Mouse (Mus musculus): Measurements from ENCODE around the gene Cyp2d10.
A peak's percentile ranks its signal among the peaks of the same experiment; 100 is the strongest.
"Not testable (repeated sequence)": the region's sequence is repeated elsewhere in the genome, so short reads cannot be mapped to it uniquely, and the experiment has no call there.

Gene Cyp2d10

GRCm38 (mm10) chr15:82406981-82407380, at the start of gene Cyp2d10:
TSS of gene Cyp2d10 (minus strand) at chr15:82407195.
- DNase-seq (ENCODE audit: low read depth) = no peak

DNA sequence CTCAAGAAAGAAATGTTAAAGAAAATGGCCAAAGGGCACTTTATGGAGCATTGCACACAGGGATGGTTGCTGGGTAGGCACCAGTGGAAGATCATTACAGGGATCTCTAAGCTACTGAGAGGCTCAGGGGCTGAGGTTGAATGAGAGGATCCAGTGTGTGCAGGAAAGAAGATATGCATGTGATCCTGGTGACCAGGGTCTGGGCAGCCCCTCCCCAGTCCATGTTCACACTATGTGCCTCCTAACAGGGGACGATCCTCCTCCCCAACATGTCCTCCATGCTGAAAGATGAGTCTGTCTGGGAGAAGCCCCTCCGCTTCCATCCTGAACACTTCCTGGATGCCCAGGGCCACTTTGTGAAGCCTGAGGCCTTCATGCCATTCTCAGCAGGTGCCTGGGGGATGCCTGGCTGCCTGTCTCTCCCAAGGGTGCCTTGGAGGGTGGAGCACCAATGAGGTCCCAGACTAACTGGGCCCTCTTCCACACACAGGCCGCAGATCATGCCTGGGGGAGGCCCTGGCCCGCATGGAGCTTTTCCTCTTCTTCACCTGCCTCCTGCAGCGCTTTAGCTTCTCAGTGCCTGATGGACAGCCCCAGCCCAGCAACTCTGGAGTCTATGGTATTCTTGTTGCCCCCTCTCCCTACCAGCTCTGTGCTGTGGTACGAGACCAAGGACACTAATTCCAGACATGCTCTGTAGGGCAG, 49.2 kb upstream of the Cyp2d10 start:
- DNase-seq (ENCODE audit: low read depth) = not testable (repeated sequence)

GRCm38 (mm10) chr15:82453501-82453900, 46.5 kb upstream of the Cyp2d10 start:
- DNase-seq (ENCODE audit: low read depth) = not testable (repeated sequence)

GRCm38 (mm10) chr15:82452133-82452532, 45.1 kb upstream of the Cyp2d10 start:
- not testable (repeated sequence) for DNase-seq (ENCODE audit: low read depth)

DNA sequence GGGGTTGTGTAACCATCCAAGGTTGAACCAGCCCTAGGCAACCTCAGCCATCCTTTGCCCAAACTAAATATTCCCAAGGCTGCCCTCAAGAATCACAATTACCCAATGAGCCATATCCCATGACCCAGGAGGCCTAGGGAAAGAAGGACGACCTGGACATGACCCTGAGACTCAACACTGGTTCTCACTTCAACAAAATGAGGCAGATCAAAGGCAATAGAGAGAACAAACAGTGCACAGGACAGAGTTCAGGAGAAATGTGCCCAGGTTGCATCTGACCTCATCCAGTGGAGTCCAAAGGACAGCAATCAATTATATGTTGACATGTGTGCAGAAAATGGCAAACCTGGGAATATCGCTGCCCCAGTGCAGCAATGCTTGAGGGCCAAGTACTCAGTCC, 43.0 kb upstream of the Cyp2d10 start:
- not testable (repeated sequence) for DNase-seq (ENCODE audit: low read depth)

GRCm38 (mm10) chr15:82445196-82445595, 38.2 kb upstream of the Cyp2d10 start:
- DNase-seq (ENCODE audit: low read depth) = no peak

DNA sequence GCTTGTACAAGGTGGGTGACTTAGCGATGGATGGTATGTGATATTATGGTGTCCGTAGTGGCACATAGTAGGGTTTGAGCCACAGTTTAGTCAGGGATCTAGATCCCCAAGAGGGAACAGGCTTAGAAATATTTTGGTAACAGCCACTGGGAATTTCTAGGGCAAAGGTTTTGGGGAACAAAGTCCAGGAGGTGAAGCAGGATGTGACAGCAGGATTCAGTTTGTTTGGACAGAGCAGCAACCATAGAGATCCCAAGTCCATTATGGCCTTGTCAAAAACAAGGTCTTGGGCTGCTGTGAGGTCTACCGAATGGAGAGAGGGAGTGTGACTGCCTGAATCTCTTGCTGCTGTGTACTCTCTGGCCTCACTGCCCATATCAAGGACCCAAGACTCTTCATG, 36.7 kb upstream of the Cyp2d10 start:
- DNase-seq (ENCODE audit: low read depth) = no peak

GRCm38 (mm10) chr15:82437975-82438617, 31.1 kb upstream of the Cyp2d10 start:
- no peak for DNase-seq (ENCODE audit: low read depth)

DNA sequence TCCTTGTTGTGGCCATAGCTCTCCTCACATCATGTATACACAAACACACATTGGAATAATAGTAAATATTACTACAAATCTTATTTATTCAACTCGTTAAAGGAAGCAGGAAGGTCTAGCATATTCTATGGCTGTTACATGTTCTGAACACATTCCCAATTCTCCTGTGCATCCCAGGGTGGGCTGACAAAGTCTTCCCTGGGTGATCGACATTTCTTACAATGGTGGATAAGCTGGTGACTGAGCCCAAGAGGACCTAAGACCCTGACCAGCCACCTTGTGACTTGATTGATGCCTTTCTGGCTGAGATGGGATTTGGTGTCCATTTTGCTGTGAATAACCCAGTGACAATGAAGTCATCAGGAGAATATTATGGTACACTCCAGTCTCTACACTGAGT, 28.6 kb upstream of the Cyp2d10 start:
- no peak for DNase-seq (ENCODE audit: low read depth)

DNA sequence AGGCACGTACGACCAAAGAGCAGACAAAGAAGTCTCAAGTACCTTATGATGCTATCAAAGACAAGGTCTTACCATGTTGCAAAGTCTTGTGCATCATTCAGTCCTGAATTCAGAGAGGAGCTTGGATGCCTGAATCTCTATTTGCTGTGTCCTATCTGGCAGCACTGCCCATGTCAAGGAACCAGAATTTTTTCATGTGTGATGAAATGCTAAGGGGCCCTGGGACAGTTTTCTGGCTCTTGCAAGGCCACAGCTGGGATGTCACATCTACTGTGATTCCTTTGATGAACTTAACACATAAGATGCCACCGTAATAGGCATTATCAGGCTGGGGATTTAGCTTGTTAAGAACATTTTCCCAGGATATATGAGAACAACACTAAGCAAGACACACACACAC, 28.0 kb upstream of the Cyp2d10 start:
- DNase-seq (ENCODE audit: low read depth) = no peak

DNA sequence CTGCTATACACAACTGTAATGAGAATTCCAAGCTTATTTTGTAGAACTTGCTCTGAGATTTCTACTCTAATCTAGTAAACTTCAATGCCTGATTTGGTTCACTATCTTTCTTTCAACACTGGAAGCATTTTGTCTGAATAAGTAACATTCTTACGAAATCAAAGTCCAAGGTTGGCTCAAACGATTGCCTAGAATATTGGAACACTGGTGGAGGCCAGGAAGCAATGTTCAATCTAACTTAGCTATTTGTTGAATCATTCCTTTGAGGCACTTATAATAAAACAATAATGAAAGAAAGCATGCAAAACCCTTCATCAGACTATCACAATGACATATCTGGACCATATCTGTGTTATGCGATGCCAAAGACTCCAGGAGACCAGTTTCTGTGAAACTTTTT, 27.5 kb upstream of the Cyp2d10 start:
- no peak for DNase-seq (ENCODE audit: low read depth)

- no peak for DNase-seq (ENCODE audit: low read depth)
Measured at GRCm38 (mm10) chr15:82433621-82434020, 26.6 kb upstream of the Cyp2d10 start.

DNA sequence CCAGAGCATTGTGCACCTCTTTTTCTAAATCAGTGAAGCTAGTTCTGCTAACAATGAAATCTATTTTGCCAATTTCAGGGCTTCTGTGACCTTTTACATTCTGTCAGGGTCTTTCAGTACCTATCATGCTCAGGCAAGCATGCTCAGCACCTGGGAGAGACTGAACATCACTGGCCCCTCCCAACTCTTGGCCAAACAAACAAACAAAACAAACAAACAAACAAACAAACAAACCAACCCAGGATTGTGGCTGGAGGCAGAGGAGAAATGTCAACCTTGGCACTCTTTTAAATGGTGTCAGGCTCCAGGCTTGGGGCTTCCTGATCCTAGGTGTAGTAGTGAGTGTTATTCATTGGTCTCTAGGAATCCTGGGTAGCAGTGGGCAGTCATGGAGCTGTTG, 26.1 kb upstream of the Cyp2d10 start, which contains the start of gene Cyp2d9:
TSS of gene Cyp2d9 (plus strand) at position 301 of the 400 bp plus-strand sequence.
- DNase-seq (ENCODE audit: low read depth) = no peak

DNA sequence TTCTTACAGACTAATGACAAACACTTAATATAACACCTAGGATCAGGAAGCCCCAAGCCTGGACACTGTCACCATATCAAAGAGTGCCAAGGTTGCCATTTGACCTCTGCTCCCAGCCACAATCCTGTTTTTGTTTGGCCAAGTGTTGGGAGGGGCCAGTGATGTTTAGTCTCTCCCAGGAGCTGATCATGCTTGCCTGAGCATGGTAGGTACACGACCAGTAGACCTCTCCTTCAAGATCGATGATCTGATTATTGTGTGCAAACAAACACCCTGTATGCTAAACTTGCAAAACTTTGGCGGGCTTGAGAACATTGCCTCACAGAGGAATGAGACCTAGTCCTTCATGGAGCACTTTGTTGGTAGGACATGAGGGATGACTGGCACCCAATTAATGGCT, 16.5 kb upstream of the Cyp2d10 start:
- DNase-seq (ENCODE audit: low read depth) = no peak

DNA sequence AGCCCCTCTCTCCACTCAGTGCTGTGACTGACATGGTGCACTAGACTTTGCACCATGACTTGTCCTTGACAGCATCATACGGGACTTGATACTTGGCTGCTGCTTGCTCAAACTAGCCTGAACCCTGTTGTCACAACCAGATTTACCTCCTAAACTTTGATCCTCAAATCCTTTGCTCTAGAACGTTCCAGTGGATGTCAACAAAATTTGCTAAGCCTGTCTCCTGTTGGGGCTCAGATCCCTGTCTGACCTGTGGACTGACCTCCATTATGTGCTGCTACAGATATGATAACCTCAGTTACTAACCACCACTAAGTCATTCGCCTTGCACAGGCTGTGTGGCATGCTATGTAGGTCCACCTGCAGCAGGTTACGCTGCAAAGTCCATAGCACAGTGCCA, 15.9 kb upstream of the Cyp2d10 start:
- no peak for DNase-seq (ENCODE audit: low read depth)

- no peak for DNase-seq (ENCODE audit: low read depth)
Measured at GRCm38 (mm10) chr15:82418616-82419015, 11.6 kb upstream of the Cyp2d10 start.

- DNase-seq (ENCODE audit: low read depth) = peak; percentile 17
Measured at GRCm38 (mm10) chr15:82416797-82417789, 10.1 kb upstream of the Cyp2d10 start.

DNA sequence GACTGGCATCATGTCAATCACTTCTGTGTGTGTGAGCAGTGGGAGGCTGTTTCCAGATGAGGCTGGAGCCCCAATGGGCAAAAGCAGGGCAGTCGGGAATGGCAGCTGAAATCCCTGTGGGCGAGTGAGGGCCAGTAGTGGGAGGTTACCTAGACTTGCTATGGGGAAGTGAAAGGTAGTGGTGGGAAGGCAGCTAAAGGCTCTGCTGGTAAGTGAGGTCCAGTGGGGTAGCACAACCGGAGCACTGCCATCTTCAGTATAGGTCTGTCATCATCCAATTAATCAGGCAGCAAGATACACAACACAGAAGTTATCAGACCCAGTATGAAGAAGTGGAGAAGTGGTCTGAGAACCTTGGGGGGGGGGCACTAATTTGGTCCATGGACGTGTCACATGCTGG, 541 bp upstream of the Cyp2d10 start:
- DNase-seq (ENCODE audit: low read depth) = no peak

DNA sequence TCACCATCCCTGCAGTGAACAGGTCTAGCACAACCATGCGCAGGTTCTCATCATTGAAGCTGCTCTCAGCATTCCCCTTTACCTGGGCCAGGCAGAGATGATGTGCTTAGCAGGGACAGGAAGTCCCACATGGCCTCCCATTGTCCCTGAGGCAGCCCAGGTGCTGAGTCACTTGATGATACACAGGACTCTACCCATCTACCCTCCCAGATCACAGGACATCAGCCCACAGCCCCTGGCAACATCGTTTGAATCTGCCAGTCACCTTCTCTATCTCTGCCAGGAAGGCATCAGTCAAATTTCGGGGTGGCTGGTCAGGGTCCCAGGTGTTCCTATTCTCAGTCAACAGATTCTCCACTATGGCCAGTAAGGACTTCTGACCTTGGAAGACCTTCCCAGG, 2.8 kb downstream of the Cyp2d10 start:
- DNase-seq (ENCODE audit: low read depth) = no peak

- DNase-seq (ENCODE audit: low read depth) = no peak
Measured at GRCm38 (mm10) chr15:82403606-82404005, 3.4 kb downstream of the Cyp2d10 start.

DNA sequence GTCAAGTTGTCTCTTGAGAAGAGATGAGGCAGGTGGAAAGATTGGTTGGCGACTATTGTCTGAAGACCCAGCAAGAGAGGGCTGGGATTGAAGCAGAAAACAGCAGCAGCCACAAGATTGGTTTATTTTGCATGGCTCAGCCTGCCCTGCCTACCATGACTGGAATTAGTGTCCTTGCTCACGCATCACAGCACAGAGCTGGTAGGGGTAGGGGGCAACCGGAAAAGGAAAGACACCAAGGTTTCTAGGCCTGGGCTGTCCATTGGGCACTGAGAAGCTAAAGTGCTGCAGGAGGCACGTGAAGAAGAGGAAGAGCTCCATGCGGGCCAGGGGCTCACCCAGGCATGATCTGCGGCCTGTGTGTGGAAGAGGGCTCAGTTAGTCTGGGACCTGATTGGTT, 4.3 kb downstream of the Cyp2d10 start:
- no peak for DNase-seq (ENCODE audit: low read depth)

DNA sequence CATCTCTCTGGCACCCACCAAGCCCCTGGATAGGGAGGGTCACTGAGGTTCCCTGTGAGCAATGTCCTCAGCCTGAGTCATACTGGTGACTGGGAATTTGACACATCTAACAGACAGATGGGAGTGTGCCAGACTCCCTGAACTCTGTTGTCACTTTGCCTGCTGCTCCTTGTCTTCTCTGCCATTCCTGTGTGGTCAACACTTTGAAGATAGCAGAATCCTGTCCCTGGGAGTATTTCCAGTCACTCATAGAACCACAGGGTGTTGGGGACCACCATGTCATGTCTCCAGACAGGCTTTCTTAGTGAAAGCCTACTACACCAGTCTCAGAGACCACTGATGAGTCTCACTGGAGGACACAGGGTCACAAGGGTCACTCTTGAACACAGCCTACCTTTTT, 4.9 kb downstream of the Cyp2d10 start:
- no peak for DNase-seq (ENCODE audit: low read depth)

- no peak for DNase-seq (ENCODE audit: low read depth)
Measured at GRCm38 (mm10) chr15:82401516-82401915, 5.5 kb downstream of the Cyp2d10 start.

All from c-Kit-positive CD71-negative TER-119-negative erythroid progenitor cells, embryonic 14.5 days (primary cell).